In genomic region chr12:8447025-8447424, GRCm38 (mm10) we compare ENCODE assay signal across 14 mouse cellular contexts. TPM values are rescaled to one million over a fixed set of nuclear protein-coding genes. Genes with fewer than 3 reads are reported as not detected.
DNase-seq lines count a peak whose midpoint lies in the region; ATAC-seq and TF ChIP-seq lines count a peak whose summit lies in the region.
"Had no signal": no experiment of that assay in that cellular context is flagged by ENCODE, and none has a peak within 500 bp of the region (broad histone marks: within the 10 kb centered on the region; RNA-seq: fewer than 3 reads in every experiment).

No protein-coding gene starts in this region.

- no peaks in the 10 kb centered on the region for H3K36me3 ChIP-seq in kidney, adult 2 months (ENCODE audit: control insufficient read depth, insufficient read depth, low read length)
- H3K36me3 ChIP-seq in midbrain, embryonic 11.5 days (ENCODE audit: control insufficient read depth, insufficient read depth, low read length) = no peaks in the 10 kb centered on the region
- no peaks in the 10 kb centered on the region for H3K36me3 ChIP-seq in hindbrain, embryonic 10.5 days
- H3K36me3 ChIP-seq: embryonic facial prominence, embryonic 13.5 days; forebrain, embryonic 12.5 days; G1E had no signal

- peak; percentile 61 for DNase-seq in kidney, adult 2 months
- DNase-seq in kidney, postnatal 10 days = no peak
- peak; percentile 36 for DNase-seq in ZHBTc4 (ENCODE audit: low read depth, low spot score)
- peak; percentile 66 for DNase-seq in embryo, embryonic 10.5 days (ENCODE audit: low spot score)
- DNase-seq in midbrain, embryonic 11.5 days (ENCODE audit: low spot score, missing footprints) = peak; percentile 82
- no peak for DNase-seq in hindbrain, embryonic 10.5 days (ENCODE audit: low spot score)
- DNase-seq in frontal cortex, postnatal 14 days (ENCODE audit: low spot score in 2 of 2) = no peak
- DNase-seq: layer of hippocampus, postnatal 36 days; thymus, adult 18-20 months had no signal

- no peak overlapping the region for H3K4me2 ChIP-seq in midbrain, embryonic 11.5 days
- H3K4me2 ChIP-seq: embryonic facial prominence, embryonic 13.5 days; forebrain, embryonic 12.5 days; liver, embryonic 11.5 days had no signal

- H3K9ac ChIP-seq in midbrain, embryonic 11.5 days (ENCODE audit: low read length) = no peak overlapping the region
- H3K9ac ChIP-seq: embryonic facial prominence, embryonic 13.5 days; forebrain, embryonic 12.5 days had no signal

- WGBS in kidney, adult 2 months = 42% methylated on average over 7 of the region's 7 CpGs
- 2% methylated on average over 7 of the region's 7 CpGs for WGBS in midbrain, embryonic 11.5 days
- 9% methylated on average over 7 of the region's 7 CpGs for WGBS in hindbrain, embryonic 10.5 days

- peak; percentile 42; the same call in 1 of the 2 replicates for ATAC-seq in midbrain, embryonic 11.5 days (ENCODE audit: low FRiP score)
- ATAC-seq: hindbrain, embryonic 16.5 days had no signal

- H3K4me3 ChIP-seq in kidney, adult 2 months (ENCODE audit: insufficient read depth, low read depth, low read length) = no peak overlapping the region
- H3K4me3 ChIP-seq in midbrain, embryonic 11.5 days (ENCODE audit: low read depth, low read length) = no peak overlapping the region
- no peak overlapping the region for H3K4me3 ChIP-seq in hindbrain, embryonic 10.5 days
- H3K4me3 ChIP-seq: embryonic facial prominence, embryonic 13.5 days; forebrain, embryonic 12.5 days had no signal

- 0 out of 2 replicates have a peak overlapping the region, but pooled peaks have one; percentile 44 for H3K27ac ChIP-seq in kidney, adult 2 months (ENCODE audit: insufficient read depth, low read depth, low read length)
- H3K27ac ChIP-seq in midbrain, embryonic 11.5 days (ENCODE audit: low read depth, low read length) = no peak overlapping the region
- H3K27ac ChIP-seq in hindbrain, embryonic 10.5 days = no peak overlapping the region
- H3K27ac ChIP-seq: embryonic facial prominence, embryonic 13.5 days; forebrain, embryonic 12.5 days had no signal

- H3K27me3 ChIP-seq in kidney, adult 2 months (replicated peaks; ENCODE audit: control insufficient read depth, insufficient read depth, low read length) = no peaks in the 10 kb centered on the region
- H3K27me3 ChIP-seq in midbrain, embryonic 11.5 days (ENCODE audit: control insufficient read depth, insufficient read depth, low read length) = no peaks in the 10 kb centered on the region
- H3K27me3 ChIP-seq in hindbrain, embryonic 10.5 days (ENCODE audit: insufficient read depth, poor library complexity, severe bottlenecking) = peaks cover 17% of the 10 kb centered on the region
- H3K27me3 ChIP-seq: embryonic facial prominence, embryonic 13.5 days; forebrain, embryonic 12.5 days had no signal

- H3K4me1 ChIP-seq in kidney, adult 2 months (ENCODE audit: control insufficient read depth, insufficient read depth, low read length) = peaks cover 8% of the 10 kb centered on the region
- H3K4me1 ChIP-seq in midbrain, embryonic 11.5 days (ENCODE audit: control insufficient read depth, insufficient read depth, low read length) = peaks cover 6% of the 10 kb centered on the region; the same call in 1 of the 2 replicates
- peaks cover 39% of the 10 kb centered on the region for H3K4me1 ChIP-seq in hindbrain, embryonic 10.5 days (replicated peaks)

- no peak for TF ChIP-seq CTCF in kidney, adult 2 months (conservative IDR thresholded peaks at IDR 0.05; ENCODE audit: insufficient read depth, insufficient read length, low read depth, low read length)

- TF ChIP-seq POLR2A in kidney, adult 2 months (IDR thresholded peaks at IDR 0.05; ENCODE audit: low read depth, low read length) = no peak

- H3K9me3 ChIP-seq in midbrain, embryonic 11.5 days (ENCODE audit: control insufficient read depth, low read length) = no peaks in the 10 kb centered on the region
- H3K9me3 ChIP-seq in hindbrain, embryonic 10.5 days = no peaks in the 10 kb centered on the region
- H3K9me3 ChIP-seq: embryonic facial prominence, embryonic 13.5 days; forebrain, embryonic 12.5 days; G1E had no signal

RNA-seq across cellular contexts. Expression of gene Rhob, which starts 52.8 kb away (rescaled TPM):
- 128 and 145 TPM in 2 replicates for polyA plus RNA-seq in kidney, adult 2 months (2012; rRNA removed)
- polyA plus RNA-seq in midbrain, embryonic 11.5 days (2014; fragmentation: Nextera tagmentation; extraction: Ambion mirVana) = 58.4 and 59.8 TPM in 2 replicates
- polyA plus RNA-seq in hindbrain, embryonic 10.5 days (2016; fragmentation: Nextera tagmentation; extraction: Ambion mirVana) = 31.5 and 54.8 TPM in 2 replicates

Comparison
In these comparisons a context has a peak if more than half of its experiments do, and no peak if none do; other contexts are left out.
1. DNase-seq: peak in kidney, adult 2 months (single experiment), ZHBTc4 (single experiment), embryo, embryonic 10.5 days (single experiment) and midbrain, embryonic 11.5 days (single experiment); none in kidney, postnatal 10 days (single experiment), hindbrain, embryonic 10.5 days (single experiment) and frontal cortex, postnatal 14 days (0 of 2).